Mouse (Mus musculus) testis, adult 2 months (tissue): Measurements from ENCODE around the gene Timm44. TPM values are rescaled to one million over a fixed set of nuclear protein-coding genes. Genes with fewer than 3 reads are reported as not detected.

Experiments used
- H3K27ac ChIP-seq: fragments of 200-500 bp; 2 replicates; pipeline ENCODE4 v1.5.1; 2012; ENCODE audit warnings: low read depth, low read length; ENCODE audit not compliant: control insufficient read depth, insufficient read depth
- H3K27me3 ChIP-seq: fragments of 200-500 bp; 2 replicates; pipeline ENCODE4 v1.6.1; 2012; ENCODE audit warnings: mild to moderate bottlenecking, low read length, moderate library complexity; ENCODE audit not compliant: control insufficient read depth, insufficient read depth
- H3K36me3 ChIP-seq: fragments of 200-500 bp; 2 replicates; pipeline ENCODE4 v1.6.1; 2012; ENCODE audit warnings: mild to moderate bottlenecking, low read length; ENCODE audit not compliant: control insufficient read depth, insufficient read depth
- H3K4me1 ChIP-seq: fragments of 200-500 bp; 2 replicates; pipeline ENCODE4 v1.6.1; 2012; ENCODE audit warnings: low read length; ENCODE audit not compliant: control insufficient read depth, insufficient read depth
- H3K4me3 ChIP-seq: fragments of 200-500 bp; 2 replicates; pipeline ENCODE4 v1.5.1; 2012; ENCODE audit warnings: low read depth, mild to moderate bottlenecking, low read length, moderate library complexity, mixed read lengths; ENCODE audit not compliant: control insufficient read depth
- CTCF ChIP-seq: fragments of 200-500 bp; IDR thresholded peaks from 2 replicates; pipeline ENCODE4 v1.5.1; 2012; ENCODE audit warnings: low read depth, mild to moderate bottlenecking, inconsistent platforms, low read length, moderate library complexity; ENCODE audit not compliant: control insufficient read depth, insufficient read depth, insufficient replicate concordance
- POLR2A ChIP-seq: fragments of 200-500 bp; IDR thresholded peaks from 2 replicates; pipeline ENCODE4 v1.6.1; 2012; ENCODE audit warnings: low read depth, mild to moderate bottlenecking, inconsistent platforms, low read length, moderate library complexity; ENCODE audit not compliant: control insufficient read depth
- polyA plus RNA-seq: library from polyadenylated mRNA; depleted of rRNA; stranded (reverse); fragments of >200 nt; gene quantifications from 2 replicates; pipeline ENCODE4 v1.2.3, GENCODE M21; 2012; rRNA removed

The Timm44 gene
- polyA plus RNA-seq, 1 experiment, result 52.9 TPM

- TF ChIP-seq CTCF (no peak), POLR2A (no peak; the same call in 1 of the 2 replicates)
- H3K27ac ChIP-seq, result peak overlapping the region; percentile 76
- peak overlapping the region; percentile 63 for H3K4me3 ChIP-seq
- H3K27me3 ChIP-seq, result 0 out of 2 replicates have a peak, but pooled peaks cover 2% of the 10 kb centered on the region
- H3K4me1 ChIP-seq, result peaks cover 37% of the 10 kb centered on the region
- no peaks in the 10 kb centered on the region for H3K36me3 ChIP-seq
Observed at GRCm38 (mm10) chr8:4214006-4214980, 61.4 kb downstream of the Timm44 start.

GRCm38 (mm10) chr8:4213210-4214005 lies 62.3 kb downstream of the Timm44 start:
- Histone ChIP-seq H3K27me3 (0 out of 2 replicates have a peak, but pooled peaks cover 2% of the 10 kb centered on the region), H3K4me3 (peak overlapping the region; percentile 63), H3K27ac (peak overlapping the region; percentile 76), H3K36me3 (no peaks in the 10 kb centered on the region), H3K4me1 (peaks cover 37% of the 10 kb centered on the region)
- TF ChIP-seq CTCF (no peak), POLR2A (no peak)

- H3K27ac ChIP-seq, result no peak overlapping the region
- H3K27me3 ChIP-seq, result 0 out of 2 replicates have a peak, but pooled peaks cover 2% of the 10 kb centered on the region
- H3K4me1 ChIP-seq, result peaks cover 37% of the 10 kb centered on the region
- H3K36me3 ChIP-seq, result no peaks in the 10 kb centered on the region
- no peak for TF ChIP-seq POLR2A
- TF ChIP-seq CTCF, result no peak
- peak overlapping the region; percentile 20; the same call in 1 of the 2 replicates for H3K4me3 ChIP-seq
Observed at GRCm38 (mm10) chr8:4212809-4213209, 62.9 kb downstream of the Timm44 start.

- Histone ChIP-seq H3K27ac (no peak overlapping the region), H3K4me1 (peaks cover 31% of the 10 kb centered on the region), H3K27me3 (no peaks in the 10 kb centered on the region), H3K4me3 (no peak overlapping the region), H3K36me3 (no peaks in the 10 kb centered on the region)
- TF ChIP-seq CTCF (no peak), POLR2A (no peak)
Observed at GRCm38 (mm10) chr8:4211097-4211496, 64.6 kb downstream of the Timm44 start.

Other genes with a start within 250 kb of the Timm44 start
- gene Cd209f, start 170.1 kb downstream of the Timm44 start, polyA plus RNA-seq, result 0.47 and 1.2 TPM in 2 replicates
- 0.28 and 0.73 TPM in 2 replicates for gene Cd209g, start 141.8 kb downstream of the Timm44 start, polyA plus RNA-seq
- gene Evi5l, start 109.3 kb downstream of the Timm44 start, polyA plus RNA-seq, result 123 and 181 TPM in 2 replicates
- 0.16 and 0.83 TPM in 2 replicates for gene Prr36, start 58.5 kb downstream of the Timm44 start, polyA plus RNA-seq
- gene Lrrc8e, start 49.1 kb downstream of the Timm44 start, polyA plus RNA-seq, result 0.16 and 0.40 TPM in 2 replicates
- 32.1 and 262 TPM in 2 replicates for gene Map2k7, start 37.2 kb downstream of the Timm44 start, polyA plus RNA-seq
- 0.64 and 1.7 TPM in 2 replicates for gene Gm49320, start 37.0 kb downstream of the Timm44 start, polyA plus RNA-seq
- 18.2 and 38.8 TPM in 2 replicates for gene Tgfbr3l, start 27.7 kb downstream of the Timm44 start, polyA plus RNA-seq
- 16.0 and 20.7 TPM in 2 replicates for gene Snapc2, start 22.8 kb downstream of the Timm44 start, polyA plus RNA-seq
- 66.4 and 66.8 TPM in 2 replicates for gene Ctxn1, start 16.6 kb downstream of the Timm44 start, polyA plus RNA-seq
- 8.6 and 9.6 TPM in 2 replicates for gene Ccl25, start 49.3 kb upstream of the Timm44 start, polyA plus RNA-seq
- 23.5 and 28.2 TPM in 2 replicates for gene Elavl1, start 49.5 kb upstream of the Timm44 start, polyA plus RNA-seq
- 3.1 and 3.3 TPM in 2 replicates for gene Cers4, start 217.1 kb upstream of the Timm44 start, polyA plus RNA-seq